Mouse (Mus musculus) liver, embryonic 12.5 days (tissue): Measurements from ENCODE around the gene Map3k21. TPM values are rescaled to one million over a fixed set of nuclear protein-coding genes. Genes with fewer than 3 reads are reported as not detected.

Experiments used
- ATAC-seq: fragments of 200-750 bp; cut with Nextera tagmentation; 2 replicates; pipeline ENCODE4 v1.8.0; 2017; ENCODE audit warnings: moderate number of reproducible peaks, mild to moderate bottlenecking, moderate library complexity
- H3K27ac ChIP-seq: fragments of 300-500 bp; sonication (generic); 2 replicates; pipeline ENCODE4 v1.5.1; 2016; ENCODE audit warnings: mild to moderate bottlenecking
- H3K27me3 ChIP-seq: fragments of 300-500 bp; sonication (generic); replicated peaks from 2 replicates; pipeline ENCODE4 v1.6.1; 2016; ENCODE audit warnings: mild to moderate bottlenecking, moderate library complexity
- H3K36me3 ChIP-seq: fragments of 300-500 bp; sonication (generic); 2 replicates; pipeline ENCODE4 v1.6.1; 2016; ENCODE audit warnings: mild to moderate bottlenecking, moderate library complexity
- H3K4me1 ChIP-seq: fragments of 300-500 bp; sonication (generic); 2 replicates; pipeline ENCODE4 v1.6.1; 2016
- H3K4me2 ChIP-seq: fragments of 300-500 bp; sonication (generic); 2 replicates; pipeline ENCODE4 v1.6.1; 2016; ENCODE audit warnings: mild to moderate bottlenecking, moderate library complexity
- H3K4me3 ChIP-seq: fragments of 300-500 bp; sonication (generic); 2 replicates; pipeline ENCODE4 v1.5.1; 2016; ENCODE audit warnings: mild to moderate bottlenecking, moderate library complexity
- H3K9ac ChIP-seq: fragments of 300-500 bp; sonication (generic); 2 replicates; pipeline ENCODE4 v1.6.1; 2016; ENCODE audit warnings: mild to moderate bottlenecking, moderate library complexity
- H3K9me3 ChIP-seq: fragments of 300-500 bp; sonication (generic); replicated peaks from 2 replicates; pipeline ENCODE4 v1.6.1; 2016; ENCODE audit warnings: mild to moderate bottlenecking, moderate library complexity
- WGBS: fragments of 180-500 bp; shearing (Covaris S2); methylation state at CpG from one replicate; pipeline ENCODE4 v1.1.7; 2016; ENCODE audit not compliant: insufficient replicate concordance; 5-methylcytosine and 5-hydroxymethylcytosine counted together
- polyA plus RNA-seq: library from polyadenylated mRNA; unstranded; fragments of >200 nt; fragmentation: Nextera tagmentation; extraction: Ambion mirVana; gene quantifications from 2 replicates; pipeline ENCODE4 v1.2.1, GENCODE M21; 2016

Gene Map3k21
- polyA plus RNA-seq, 1 experiment from 2014 or later = 0.07 TPM

DNA sequence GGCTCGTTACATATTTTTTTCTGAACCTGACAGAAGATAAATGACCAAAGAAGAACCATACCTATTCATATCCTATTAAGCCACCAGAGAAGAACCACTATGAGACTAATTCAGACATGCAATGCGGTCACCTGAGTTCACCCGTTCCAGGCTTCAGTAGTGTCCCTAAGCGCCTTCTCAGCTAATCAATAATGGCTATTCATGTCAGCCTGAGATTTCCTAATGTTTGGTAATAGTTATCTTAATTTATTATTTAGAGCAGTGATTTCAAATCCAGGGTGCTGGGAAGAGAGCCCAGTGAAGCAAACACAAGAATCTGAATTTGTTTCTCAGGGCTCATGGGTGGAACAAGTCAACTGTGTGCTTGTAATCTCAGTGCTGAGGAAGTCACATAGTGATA lies 73.9 kb downstream of the Map3k21 start:
- Histone ChIP-seq H3K36me3 (no peaks in the 10 kb centered on the region), H3K4me2 (no peak overlapping the region), H3K27me3 (no peaks in the 10 kb centered on the region; the same call in 1 of the 2 replicates), H3K9ac (no peak overlapping the region), H3K9me3 (no peaks in the 10 kb centered on the region), H3K27ac (no peak overlapping the region), H3K4me1 (no peaks in the 10 kb centered on the region), H3K4me3 (no peak overlapping the region)
- WGBS = 73% methylated on average over 4 of the region's 4 CpGs
- no peak for ATAC-seq

DNA sequence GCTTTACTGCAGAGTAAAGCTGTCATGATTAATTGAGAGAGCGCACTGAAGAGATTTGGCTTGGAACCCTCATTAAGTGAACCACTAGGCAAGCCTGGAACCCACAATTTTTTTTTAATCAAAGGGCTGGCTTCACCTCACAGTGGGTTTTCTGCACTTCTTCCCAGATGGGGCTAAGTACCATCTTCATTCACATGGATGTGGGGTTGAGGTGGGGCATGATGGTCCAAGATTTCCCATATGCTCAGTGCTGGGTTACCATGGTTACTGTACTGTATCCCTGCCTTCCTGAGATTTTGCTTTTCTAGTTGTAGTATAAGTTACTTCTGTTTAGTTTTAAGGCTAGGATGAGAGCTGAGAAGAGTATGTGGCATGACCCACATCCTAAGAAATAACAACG lies 75.1 kb downstream of the Map3k21 start:
- no peak overlapping the region for H3K27ac ChIP-seq
- H3K4me3 ChIP-seq = no peak overlapping the region
- H3K36me3 ChIP-seq = no peaks in the 10 kb centered on the region
- no peaks in the 10 kb centered on the region for H3K4me1 ChIP-seq
- H3K27me3 ChIP-seq = no peaks in the 10 kb centered on the region; the same call in 1 of the 2 replicates
- H3K9me3 ChIP-seq = no peaks in the 10 kb centered on the region
- 78% methylated on average over 2 of the region's 2 CpGs for WGBS
- no peak overlapping the region for H3K4me2 ChIP-seq
- ATAC-seq = no peak
- no peak overlapping the region for H3K9ac ChIP-seq

DNA sequence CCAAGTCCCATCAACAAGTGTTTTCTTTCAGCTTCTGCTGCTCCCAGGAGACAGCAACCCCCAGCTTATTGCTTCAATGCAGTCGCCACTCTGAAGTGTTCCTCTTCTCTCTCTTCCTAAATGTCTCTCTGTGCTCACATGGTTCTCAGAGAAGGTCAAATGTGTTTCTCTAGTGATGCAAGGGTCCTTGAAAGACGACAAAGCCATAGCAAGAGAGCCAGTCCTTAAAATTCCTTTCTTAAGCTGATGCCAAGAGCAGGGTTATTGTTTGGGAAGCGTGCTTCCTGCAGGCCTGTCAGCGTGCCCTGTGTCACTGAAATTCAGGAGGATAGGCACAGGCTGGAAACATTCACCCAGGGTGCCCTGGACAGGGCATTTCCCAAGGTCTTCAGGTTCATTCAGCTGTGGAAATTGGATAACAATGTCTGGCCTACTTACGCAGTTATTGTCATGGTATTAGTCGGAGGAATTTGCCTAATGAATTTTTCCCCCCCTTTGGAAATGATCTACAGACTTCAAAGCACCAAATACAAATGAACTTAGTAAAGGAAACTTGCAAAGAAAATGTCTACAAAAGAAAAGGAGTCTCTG lies 76.8 kb downstream of the Map3k21 start:
- Histone ChIP-seq H3K27me3 (peaks cover 5% of the 10 kb centered on the region; the same call in 1 of the 2 replicates), H3K4me3 (no peak overlapping the region), H3K4me2 (no peak overlapping the region), H3K4me1 (no peaks in the 10 kb centered on the region), H3K36me3 (no peaks in the 10 kb centered on the region), H3K9ac (no peak overlapping the region), H3K9me3 (no peaks in the 10 kb centered on the region), H3K27ac (no peak overlapping the region)
- ATAC-seq = no peak
- WGBS = 61% methylated on average over 6 of the region's 6 CpGs

DNA sequence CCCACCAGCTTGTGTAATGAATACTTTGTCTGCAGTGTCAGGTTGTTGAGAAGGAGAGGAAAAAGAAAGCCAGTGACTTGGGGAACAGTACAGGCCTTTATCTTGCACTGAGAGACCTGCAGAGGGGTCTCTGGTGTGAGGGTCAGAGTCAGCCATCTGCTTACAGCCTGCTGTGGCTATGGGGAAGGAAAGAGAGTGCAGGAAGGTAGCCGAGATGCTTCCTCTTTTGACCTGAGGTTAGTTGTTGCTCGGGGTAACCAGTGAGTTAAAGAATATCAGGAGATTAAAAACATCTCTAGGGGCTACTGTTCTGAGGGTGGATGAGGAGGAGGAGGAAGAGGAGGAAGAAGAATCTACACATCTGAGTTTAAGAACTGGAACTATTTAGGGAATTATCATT lies 77.7 kb downstream of the Map3k21 start:
- no peak overlapping the region for H3K27ac ChIP-seq
- no peak overlapping the region for H3K4me3 ChIP-seq
- ATAC-seq = no peak
- peaks cover 14% of the 10 kb centered on the region for H3K27me3 ChIP-seq
- H3K9ac ChIP-seq = no peak overlapping the region
- no peaks in the 10 kb centered on the region for H3K4me1 ChIP-seq
- no peaks in the 10 kb centered on the region for H3K9me3 ChIP-seq
- no peak overlapping the region for H3K4me2 ChIP-seq
- 7% methylated on average over 2 of the region's 2 CpGs for WGBS
- H3K36me3 ChIP-seq = no peaks in the 10 kb centered on the region

DNA sequence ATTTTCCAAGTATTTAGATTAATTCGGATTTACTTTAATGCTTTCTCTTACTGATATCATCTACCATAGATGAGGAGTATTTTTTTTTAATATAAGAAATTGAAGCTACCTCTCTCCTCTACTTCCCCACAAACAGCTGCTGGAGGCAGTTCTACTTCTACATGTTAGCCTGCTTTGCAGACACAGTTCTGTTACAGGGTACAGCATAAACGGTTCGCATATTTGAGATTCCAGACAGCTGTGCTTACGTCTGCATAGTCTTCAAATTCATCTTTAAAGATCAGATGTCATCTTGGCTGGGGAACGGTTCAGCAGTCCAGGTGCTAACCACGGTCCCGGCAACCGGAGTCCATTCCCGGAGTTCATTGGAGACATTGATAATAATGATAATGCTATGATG lies 83.4 kb downstream of the Map3k21 start:
- no peak overlapping the region for H3K9ac ChIP-seq
- no peaks in the 10 kb centered on the region for H3K36me3 ChIP-seq
- H3K9me3 ChIP-seq = no peaks in the 10 kb centered on the region
- no peak overlapping the region for H3K4me2 ChIP-seq
- H3K4me1 ChIP-seq = no peaks in the 10 kb centered on the region
- no peak overlapping the region for H3K4me3 ChIP-seq
- no peak overlapping the region for H3K27ac ChIP-seq
- WGBS = 69% methylated on average over 9 of the region's 9 CpGs
- no peak for ATAC-seq
- peaks cover 68% of the 10 kb centered on the region for H3K27me3 ChIP-seq

DNA sequence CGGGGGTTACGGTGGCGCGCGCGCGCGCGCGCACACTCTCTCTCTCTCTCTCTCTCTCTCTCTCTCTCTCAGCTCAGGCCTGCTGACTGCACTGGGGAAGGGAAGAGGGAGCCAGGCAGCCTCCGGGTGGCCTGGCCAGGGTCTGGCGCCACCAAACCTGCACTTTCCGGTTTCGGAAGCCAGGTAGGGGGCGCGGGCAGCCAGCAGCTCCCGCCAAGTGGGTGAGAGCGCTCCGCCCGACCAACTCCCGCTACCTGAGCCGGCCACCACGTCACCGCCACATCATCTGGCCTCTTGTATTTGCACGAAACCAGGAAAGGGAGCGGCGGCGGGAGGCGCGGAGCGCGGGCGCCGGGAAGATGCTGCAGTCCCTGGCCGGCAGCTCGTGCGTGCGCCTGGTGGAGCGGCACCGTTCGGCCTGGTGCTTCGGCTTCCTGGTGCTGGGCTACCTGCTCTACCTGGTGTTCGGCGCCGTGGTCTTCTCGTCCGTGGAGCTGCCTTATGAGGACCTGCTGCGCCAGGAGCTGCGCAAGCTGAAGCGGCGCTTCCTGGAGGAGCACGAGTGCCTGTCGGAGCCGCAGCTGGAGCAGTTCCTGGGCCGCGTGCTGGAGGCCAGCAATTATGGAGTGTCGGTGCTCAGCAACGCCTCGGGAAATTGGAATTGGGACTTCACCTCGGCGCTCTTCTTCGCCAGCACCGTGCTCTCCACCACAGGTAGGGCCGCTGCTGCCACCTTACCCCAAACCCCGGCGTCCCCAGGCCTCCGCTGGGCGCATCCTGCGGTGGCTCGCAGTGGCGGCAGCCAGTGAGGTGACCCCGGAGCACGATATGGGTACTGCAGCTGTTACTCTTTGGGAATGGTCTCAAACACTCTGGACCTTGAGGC lies 85.1 kb downstream of the Map3k21 start, which contains the start of gene Kcnk1:
Gene Kcnk1, plus strand, starts transcription at position 70 of the 886 bp plus-strand sequence.
- whole genome bisulfite sequencing = 4% methylated on average over 66 of the region's 73 CpGs
- Histone ChIP-seq H3K27me3 (peaks cover 79% of the 10 kb centered on the region), H3K27ac (no peak within 1 kb of the TSS), H3K4me1 (no peaks in the 10 kb centered on the region), H3K36me3 (no peaks in the 10 kb centered on the region), H3K4me3 (peak within 1 kb of the TSS; percentile 35), H3K4me2 (peak within 1 kb of the TSS; percentile 59), H3K9ac (no peak within 1 kb of the TSS), H3K9me3 (no peaks in the 10 kb centered on the region)
- ATAC-seq = no peak

DNA sequence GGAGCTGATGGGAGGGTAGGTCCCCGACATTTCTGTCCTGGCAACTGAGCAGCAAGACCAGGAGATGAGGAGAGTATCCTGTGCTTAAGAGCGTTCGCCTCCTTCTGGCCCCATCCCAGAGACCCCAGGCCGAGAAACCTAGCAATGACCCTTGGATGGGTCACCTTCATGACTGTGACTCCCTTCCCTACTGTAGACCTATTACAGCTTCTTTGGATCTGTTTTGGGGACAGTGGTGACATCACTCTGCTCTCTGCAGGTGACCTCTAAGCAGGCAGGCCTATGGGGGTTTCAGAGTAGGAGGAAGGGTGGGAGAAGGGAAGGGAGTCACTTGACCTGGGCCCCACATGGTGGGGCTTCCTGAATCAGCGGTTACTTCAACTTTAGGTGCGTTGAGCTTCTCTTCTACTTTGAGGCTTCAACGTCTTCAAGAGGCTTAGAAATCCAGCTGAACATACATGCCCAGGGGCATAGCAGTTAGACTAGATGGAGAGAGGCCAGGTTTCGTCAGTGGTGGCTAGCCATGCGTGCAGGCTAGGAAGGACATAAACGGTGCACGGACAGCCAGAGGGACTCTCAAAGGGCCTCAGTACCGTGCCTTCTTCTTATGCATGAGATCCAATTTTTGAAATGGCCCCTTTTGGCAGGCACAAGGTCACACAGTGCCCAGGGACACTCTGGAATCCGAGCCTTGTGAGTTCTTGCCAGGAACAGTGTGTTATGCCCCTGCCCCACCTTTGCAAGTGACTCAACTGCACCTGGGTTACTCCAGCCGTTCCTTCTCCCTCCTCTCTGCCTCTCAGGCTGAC lies 86.0 kb downstream of the Map3k21 start:
- Histone ChIP-seq H3K4me1 (no peaks in the 10 kb centered on the region), H3K4me3 (peak overlapping the region; percentile 35; the same call in 1 of the 2 replicates), H3K36me3 (no peaks in the 10 kb centered on the region), H3K4me2 (peak overlapping the region; percentile 59; the same call in 1 of the 2 replicates), H3K27ac (no peak overlapping the region), H3K27me3 (peaks cover 79% of the 10 kb centered on the region), H3K9ac (no peak overlapping the region), H3K9me3 (no peaks in the 10 kb centered on the region)
- 17% methylated on average over 14 of the region's 14 CpGs for WGBS
- ATAC-seq = no peak

DNA sequence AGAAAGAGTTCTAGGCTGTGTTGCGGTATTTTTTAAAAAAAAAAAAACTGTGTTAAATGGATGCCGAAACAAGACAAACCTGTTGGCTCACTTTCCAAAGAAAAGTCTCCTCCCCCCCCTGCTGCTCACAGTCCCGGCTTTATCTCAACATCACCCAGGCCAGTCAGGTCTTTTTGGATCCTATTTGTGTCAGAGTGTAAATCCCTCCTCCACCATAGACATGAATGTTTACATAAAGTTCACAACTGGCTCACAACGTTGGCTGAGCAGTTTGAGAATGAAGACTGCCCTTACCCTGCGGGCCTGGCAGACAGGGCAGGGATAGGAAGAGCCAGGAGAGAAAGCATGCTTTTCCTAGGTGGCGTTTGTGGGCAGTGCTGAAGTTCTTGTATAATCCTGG lies 86.7 kb downstream of the Map3k21 start:
- no peak overlapping the region for H3K27ac ChIP-seq
- WGBS = 27% methylated on average over 6 of the region's 6 CpGs
- no peak for ATAC-seq
- no peaks in the 10 kb centered on the region for H3K9me3 ChIP-seq
- no peaks in the 10 kb centered on the region for H3K36me3 ChIP-seq
- H3K9ac ChIP-seq = no peak overlapping the region
- no peak overlapping the region for H3K4me2 ChIP-seq
- no peak overlapping the region for H3K4me3 ChIP-seq
- peaks cover 75% of the 10 kb centered on the region for H3K27me3 ChIP-seq
- no peaks in the 10 kb centered on the region for H3K4me1 ChIP-seq

Other genes with a start within 250 kb of the Map3k21 start
- 1.3 TPM in 2 replicates for gene Map10, start 240.6 kb upstream of the Map3k21 start, polyA plus RNA-seq
- gene Ntpcr, start 180.5 kb upstream of the Map3k21 start, polyA plus RNA-seq = 22.2 and 22.5 TPM in 2 replicates
- gene Pcnx2, start 12.1 kb upstream of the Map3k21 start, polyA plus RNA-seq = 0.38 and 0.53 TPM in 2 replicates
- 0.66 and 0.78 TPM in 2 replicates for gene Kcnk1, start 84.7 kb downstream of the Map3k21 start, polyA plus RNA-seq